Mouse (Mus musculus) forebrain, embryonic 14.5 days (tissue): Measurements from ENCODE around the gene Cfap300. TPM values are rescaled to one million over a fixed set of nuclear protein-coding genes. Genes with fewer than 3 reads are reported as not detected.

ENCODE experiments used
- ATAC-seq: fragments of 200-750 bp; cut with Nextera tagmentation; 2 replicates; pipeline ENCODE4 v1.8.0; 2017; ENCODE audit warnings: mild to moderate bottlenecking, moderate library complexity
- DNase-seq: peaks from one replicate; pipeline ENCODE4 v3.0.0-alpha.2; 2015; ENCODE audit warnings: low spot score
- H3K27ac ChIP-seq: fragments of 300-500 bp; sonication (generic); 2 replicates; pipeline ENCODE4 v1.5.1; 2014; ENCODE audit warnings: low read depth, mild to moderate bottlenecking, control low read depth, low read length, moderate library complexity
- H3K27me3 ChIP-seq: fragments of 300-500 bp; sonication (generic); replicated peaks from 2 replicates; pipeline ENCODE4 v1.6.1; 2014; ENCODE audit warnings: low read length, control low read depth, mixed read lengths; ENCODE audit not compliant: control insufficient read depth, insufficient read depth
- H3K36me3 ChIP-seq: fragments of 300-500 bp; sonication (generic); 2 replicates; pipeline ENCODE4 v1.6.1; 2014; ENCODE audit warnings: low read length, control low read depth; ENCODE audit not compliant: control insufficient read depth, insufficient read depth
- H3K4me1 ChIP-seq: fragments of 300-500 bp; sonication (generic); 2 replicates; pipeline ENCODE4 v1.6.1; 2014; ENCODE audit warnings: antibody characterized with exemption, low read length, control low read depth; ENCODE audit not compliant: control insufficient read depth, insufficient read depth
- H3K4me2 ChIP-seq: fragments of 300-500 bp; sonication (generic); 2 replicates; pipeline ENCODE4 v1.6.1; 2014; ENCODE audit warnings: mild to moderate bottlenecking, control low read depth, low read length
- H3K4me3 ChIP-seq: fragments of 300-500 bp; sonication (generic); 2 replicates; pipeline ENCODE4 v1.5.1; 2014; ENCODE audit warnings: low read depth, low read length, control low read depth
- H3K9ac ChIP-seq: fragments of 300-500 bp; sonication (generic); 2 replicates; pipeline ENCODE4 v1.6.1; 2014; ENCODE audit warnings: mild to moderate bottlenecking, low read length, control low read depth, moderate library complexity
- H3K9me3 ChIP-seq: fragments of 300-500 bp; sonication (generic); replicated peaks from 2 replicates; pipeline ENCODE4 v1.6.1; 2016; ENCODE audit warnings: low read length, control low read depth, mixed read lengths; ENCODE audit not compliant: control insufficient read depth
- WGBS: fragments of 180-500 bp; shearing (Covaris S2); extraction: QIAGEN DNeasy Blood & Tissue Kit; methylation state at CpG from one replicate; pipeline ENCODE4 v1.1.7; 2014; 5-methylcytosine and 5-hydroxymethylcytosine counted together
- polyA plus RNA-seq: library from polyadenylated mRNA; unstranded; fragments of >200 nt; fragmentation: Nextera tagmentation; extraction: Ambion mirVana; gene quantifications from 2 replicates; pipeline ENCODE4 v1.2.1, GENCODE M21; 2014

The Cfap300 gene
- polyA plus RNA-seq, result 17.4 and 18.1 TPM in 2 replicates

DNA sequence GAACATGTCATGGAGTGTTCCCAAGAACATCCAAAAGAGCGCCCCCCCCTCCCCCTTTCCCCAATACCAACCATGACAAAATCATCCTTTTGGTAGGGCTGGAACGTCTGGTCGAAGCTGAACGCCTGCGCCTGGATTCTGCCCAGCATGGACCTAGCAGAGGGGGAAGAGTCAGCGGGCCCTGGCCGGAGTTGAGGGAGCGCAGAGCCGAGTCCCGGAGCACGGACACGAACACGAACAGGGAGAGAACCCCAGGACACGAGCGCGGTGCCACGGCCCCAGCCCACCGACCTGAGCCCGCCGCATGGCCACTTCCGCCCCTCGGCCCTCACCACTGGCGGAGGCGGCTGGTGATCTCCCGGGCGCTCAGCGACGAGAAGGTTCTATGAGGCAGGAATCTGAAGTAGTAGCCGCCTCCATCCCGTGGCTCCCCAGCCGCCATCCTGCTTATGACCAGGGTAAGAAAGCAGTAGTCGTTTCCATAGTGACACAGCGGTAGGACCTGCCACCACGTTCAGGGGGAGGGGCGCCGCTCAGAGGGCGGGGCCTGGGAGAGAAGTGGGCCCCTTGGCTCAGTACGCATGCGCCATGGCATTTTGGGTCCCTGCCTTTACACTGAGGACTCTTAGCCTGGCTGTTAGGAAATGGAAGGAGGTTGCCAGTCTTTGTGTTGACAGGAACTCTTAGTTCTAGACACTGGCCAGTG, at the start of gene Cfap300:
Gene Cfap300, minus strand, starts transcription at position 486 of the 706 bp plus-strand sequence.
- Histone ChIP-seq H3K4me1 (peaks cover 7% of the 10 kb centered on the region; the same call in 1 of the 2 replicates), H3K36me3 (no peaks in the 10 kb centered on the region), H3K4me2 (peak within 1 kb of the TSS; percentile 51), H3K27ac (peak within 1 kb of the TSS; percentile 67), H3K27me3 (no peaks in the 10 kb centered on the region), H3K9me3 (no peaks in the 10 kb centered on the region), H3K9ac (peak within 1 kb of the TSS; percentile 76), H3K4me3 (peak within 1 kb of the TSS; percentile 68)
- DNase-seq (peak; percentile 98), ATAC-seq (peak; percentile 99)
- WGBS, result under 1% methylated on average over 37 of the region's 39 CpGs

DNA sequence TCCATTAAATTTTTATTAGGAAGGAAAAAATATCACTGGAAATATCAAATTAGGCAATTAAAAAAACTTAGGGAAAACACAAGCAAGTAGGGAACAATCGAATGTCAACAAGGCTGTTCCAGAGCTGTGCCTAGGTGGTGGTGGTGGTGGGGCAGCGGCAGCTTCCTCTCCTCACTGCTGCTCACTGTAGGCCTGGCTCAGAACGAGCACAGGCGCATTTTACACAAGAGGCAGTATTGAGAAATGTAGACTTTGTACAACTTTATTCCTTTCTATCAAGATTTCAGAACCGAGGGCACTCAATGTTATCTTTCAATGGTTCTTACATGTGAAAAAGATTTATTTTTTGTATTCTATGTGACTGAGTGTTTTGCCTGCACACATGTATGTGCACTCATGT, 36.3 kb upstream of the Cfap300 start:
- Histone ChIP-seq H3K9me3 (no peaks in the 10 kb centered on the region), H3K4me2 (no peak overlapping the region), H3K27ac (no peak overlapping the region), H3K4me3 (no peak overlapping the region), H3K4me1 (no peaks in the 10 kb centered on the region), H3K36me3 (no peaks in the 10 kb centered on the region), H3K9ac (no peak overlapping the region), H3K27me3 (no peaks in the 10 kb centered on the region)
- DNase-seq, result no peak
- 93% methylated on average over 5 of the region's 5 CpGs for WGBS
- ATAC-seq, result no peak

DNA sequence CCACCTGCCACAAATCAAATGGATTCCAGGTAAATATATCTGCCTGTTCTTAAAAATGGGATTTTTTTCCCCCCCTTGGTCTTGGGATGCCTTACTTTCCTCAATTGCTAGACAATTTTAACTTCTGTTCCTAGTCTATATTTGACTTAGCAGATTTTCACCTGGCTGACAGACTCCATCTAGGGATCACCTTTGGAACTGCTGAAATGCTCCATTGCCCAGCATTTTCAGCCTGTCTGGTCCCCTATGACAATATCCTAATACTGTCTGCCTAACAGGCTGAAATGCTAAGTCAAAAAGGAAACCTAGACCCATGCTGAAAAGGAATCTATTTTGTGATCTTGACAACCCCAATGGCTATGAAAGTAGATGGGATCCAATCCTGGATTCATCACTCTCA, 31.7 kb upstream of the Cfap300 start:
- Histone ChIP-seq H3K9ac (no peak overlapping the region), H3K4me2 (no peak overlapping the region), H3K36me3 (no peaks in the 10 kb centered on the region), H3K4me3 (no peak overlapping the region), H3K27me3 (no peaks in the 10 kb centered on the region), H3K9me3 (no peaks in the 10 kb centered on the region), H3K27ac (no peak overlapping the region), H3K4me1 (no peaks in the 10 kb centered on the region)
- 0 out of 2 replicates have a peak, but pooled peaks have one; percentile 23 for ATAC-seq
- DNase-seq, result peak; percentile 24

DNA sequence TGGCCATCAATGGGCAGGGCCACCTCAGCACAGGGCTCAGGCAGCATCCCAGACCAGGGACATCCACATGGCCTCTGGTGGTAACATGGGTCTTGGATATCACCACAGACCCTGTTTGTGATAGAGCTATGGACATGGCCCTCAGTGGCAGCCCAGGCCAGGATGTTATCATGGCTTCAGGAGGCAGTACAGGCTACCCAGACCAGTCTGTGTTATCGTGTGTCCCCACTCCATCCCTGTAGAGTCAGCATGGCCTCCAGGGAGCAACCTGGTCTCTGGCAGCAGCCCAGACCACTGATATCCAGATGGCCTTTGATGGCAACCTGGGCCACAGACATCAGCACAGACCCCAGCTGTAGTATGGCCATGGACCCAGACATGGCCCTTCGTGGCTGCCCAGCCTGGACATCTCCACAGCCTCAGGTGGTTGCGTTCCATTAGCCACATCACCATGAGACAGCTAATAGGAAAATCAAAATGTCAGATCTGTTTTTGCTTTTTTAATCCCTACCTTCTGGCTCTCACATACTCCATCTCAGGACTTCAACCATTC, 30.7 kb upstream of the Cfap300 start:
- Histone ChIP-seq H3K4me2 (no peak overlapping the region), H3K36me3 (no peaks in the 10 kb centered on the region), H3K27me3 (no peaks in the 10 kb centered on the region), H3K27ac (no peak overlapping the region), H3K9me3 (no peaks in the 10 kb centered on the region), H3K4me1 (no peaks in the 10 kb centered on the region), H3K9ac (no peak overlapping the region), H3K4me3 (no peak overlapping the region)
- no peak for DNase-seq
- WGBS, result 95% methylated on average over 3 of the region's 3 CpGs
- no peak for ATAC-seq

DNA sequence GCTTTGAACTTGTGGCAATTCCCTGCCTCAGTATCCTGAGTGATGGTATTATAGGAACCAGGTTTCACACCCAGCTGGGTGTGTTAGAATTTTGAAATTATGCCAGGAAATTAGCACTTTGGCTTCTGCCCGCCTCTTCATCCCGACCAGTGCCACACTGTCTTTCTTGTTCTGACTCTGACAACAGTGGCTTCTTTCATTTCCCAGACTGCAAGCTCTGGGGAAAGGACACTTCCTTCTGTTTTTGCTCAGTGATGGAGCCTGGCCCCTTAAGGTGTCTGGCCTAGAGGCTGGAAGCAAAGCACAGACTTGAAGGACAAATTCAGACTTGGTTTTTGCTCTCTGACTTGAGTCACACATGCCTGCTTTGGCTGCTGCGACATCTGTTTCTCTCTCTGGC, 17.0 kb upstream of the Cfap300 start:
- ATAC-seq (no peak), DNase-seq (no peak)
- Histone ChIP-seq H3K4me3 (no peak overlapping the region), H3K27me3 (no peaks in the 10 kb centered on the region), H3K27ac (no peak overlapping the region), H3K36me3 (no peaks in the 10 kb centered on the region), H3K4me2 (no peak overlapping the region), H3K9me3 (no peaks in the 10 kb centered on the region), H3K9ac (no peak overlapping the region), H3K4me1 (no peaks in the 10 kb centered on the region)
- WGBS, result 55% methylated on average over 3 of the region's 3 CpGs

DNA sequence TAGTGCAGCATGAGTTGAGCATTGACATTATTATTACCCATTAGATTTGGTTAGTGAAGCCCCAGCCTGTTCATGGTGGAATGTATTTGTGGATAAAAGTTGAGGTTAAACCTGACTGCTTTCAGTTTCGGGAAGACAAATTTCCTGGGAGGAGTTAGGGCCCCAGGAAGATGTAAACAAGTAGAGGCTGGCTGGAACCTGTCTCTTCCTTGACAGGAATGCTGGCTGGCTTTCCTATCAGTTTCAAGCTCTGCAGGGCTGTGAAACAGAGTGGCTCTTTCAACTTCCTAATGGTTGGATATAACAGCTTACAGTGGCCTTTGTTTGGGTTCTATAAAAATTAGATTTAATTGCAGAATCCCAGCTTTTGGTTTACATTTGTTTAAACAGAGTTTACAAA, 12.2 kb upstream of the Cfap300 start:
- Histone ChIP-seq H3K36me3 (no peaks in the 10 kb centered on the region), H3K27me3 (no peaks in the 10 kb centered on the region), H3K9me3 (no peaks in the 10 kb centered on the region), H3K4me3 (no peak overlapping the region), H3K27ac (no peak overlapping the region), H3K9ac (no peak overlapping the region), H3K4me2 (no peak overlapping the region), H3K4me1 (no peaks in the 10 kb centered on the region)
- 74% methylated on average over 1 of the region's 1 CpGs for WGBS
- no peak for ATAC-seq
- no peak for DNase-seq

DNA sequence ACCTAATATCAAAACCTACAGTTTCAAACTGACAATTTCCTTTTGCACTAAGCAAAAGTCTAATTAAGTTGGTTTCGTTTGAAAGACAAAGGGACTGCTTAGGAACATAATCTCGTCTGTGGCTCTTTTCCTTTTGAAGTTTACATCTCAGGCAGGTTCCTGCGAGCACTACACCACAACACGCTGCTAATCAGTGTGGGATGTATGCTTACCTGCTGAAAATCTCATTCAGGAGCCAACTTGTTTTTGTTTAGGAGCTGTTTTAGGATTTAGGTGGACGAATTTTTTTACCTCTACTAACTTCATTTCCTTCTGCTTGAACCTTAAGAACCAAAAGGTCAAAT, 393 bp upstream of the Cfap300 start:
- ATAC-seq, result peak; percentile 51
- 10% methylated on average over 5 of the region's 5 CpGs for WGBS
- peak overlapping the region; percentile 68; the same call in 1 of the 2 replicates for H3K4me3 ChIP-seq
- peak overlapping the region; percentile 51 for H3K4me2 ChIP-seq
- no peaks in the 10 kb centered on the region for H3K36me3 ChIP-seq
- H3K4me1 ChIP-seq, result peaks cover 7% of the 10 kb centered on the region; the same call in 1 of the 2 replicates
- no peaks in the 10 kb centered on the region for H3K9me3 ChIP-seq
- DNase-seq, result no peak
- H3K27ac ChIP-seq, result peak overlapping the region; percentile 67; the same call in 1 of the 2 replicates
- no peaks in the 10 kb centered on the region for H3K27me3 ChIP-seq
- H3K9ac ChIP-seq, result peak overlapping the region; percentile 50

DNA sequence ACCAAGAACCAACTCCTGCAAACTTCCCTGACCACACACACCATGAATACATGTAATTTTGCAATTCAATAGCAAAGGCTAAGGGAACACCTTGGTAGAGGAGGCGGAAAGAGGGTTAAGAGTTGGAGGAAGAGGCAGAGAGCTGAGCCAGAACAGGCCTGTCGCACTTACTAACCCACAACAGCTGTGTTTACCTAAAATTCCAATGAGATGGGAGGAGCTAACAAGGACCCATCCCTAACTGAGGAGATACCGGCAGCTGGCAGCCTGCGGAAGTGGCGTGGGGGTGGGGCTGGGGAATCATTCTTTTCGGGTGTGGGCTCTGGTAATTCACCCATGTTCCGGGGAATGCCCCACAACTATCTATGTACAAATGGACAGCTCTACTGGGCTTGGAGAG, 7.1 kb downstream of the Cfap300 start:
- DNase-seq (peak; percentile 22), ATAC-seq (peak; percentile 73)
- 40% methylated on average over 7 of the region's 7 CpGs for WGBS
- Histone ChIP-seq H3K4me1 (no peaks in the 10 kb centered on the region), H3K27me3 (no peaks in the 10 kb centered on the region), H3K9ac (no peak overlapping the region), H3K9me3 (no peaks in the 10 kb centered on the region), H3K4me2 (no peak overlapping the region), H3K36me3 (no peaks in the 10 kb centered on the region), H3K27ac (no peak overlapping the region), H3K4me3 (no peak overlapping the region)

DNA sequence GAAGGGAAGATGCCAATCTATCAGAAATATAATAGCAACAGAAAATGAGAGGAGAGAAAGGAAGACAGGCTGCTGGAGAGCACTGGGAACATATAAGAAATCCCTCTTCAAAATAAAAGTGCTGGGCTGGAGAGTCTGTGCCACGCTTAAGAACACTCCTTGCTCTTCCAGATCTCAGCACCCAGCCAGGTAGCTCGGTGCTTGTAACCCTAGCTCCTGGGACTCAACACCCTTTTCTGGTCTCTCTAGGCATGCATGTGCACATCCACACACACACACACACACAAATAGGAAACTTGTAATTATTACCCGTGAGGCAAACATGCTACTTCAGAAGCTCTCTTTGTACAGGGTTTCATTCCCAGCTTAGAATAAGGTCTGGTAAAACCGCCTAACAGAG, 7.5 kb downstream of the Cfap300 start:
- H3K36me3 ChIP-seq, result no peaks in the 10 kb centered on the region
- no peak overlapping the region for H3K4me2 ChIP-seq
- no peak overlapping the region for H3K9ac ChIP-seq
- ATAC-seq (no peak), DNase-seq (no peak)
- H3K9me3 ChIP-seq, result no peaks in the 10 kb centered on the region
- no peak overlapping the region for H3K27ac ChIP-seq
- H3K4me3 ChIP-seq, result no peak overlapping the region
- no peaks in the 10 kb centered on the region for H3K27me3 ChIP-seq
- WGBS, result 67% methylated on average over 4 of the region's 4 CpGs
- no peaks in the 10 kb centered on the region for H3K4me1 ChIP-seq
